Mouse (Mus musculus) thymus, adult 2 months (tissue): ENCODE data around the gene Raph1.

Source experiments
- CTCF ChIP-seq: fragments of 200-500 bp; IDR thresholded peaks from 2 replicates; pipeline ENCODE4 v1.5.1; 2012; ENCODE audit warnings: mild to moderate bottlenecking, control low read depth, low read length, moderate library complexity, borderline replicate concordance; ENCODE audit not compliant: control insufficient read depth, poor library complexity, insufficient read depth; ENCODE audit errors: extremely low read depth
- POLR2A ChIP-seq: fragments of 200-500 bp; IDR thresholded peaks from 2 replicates; pipeline ENCODE4 v1.6.1; 2012; ENCODE audit warnings: mild to moderate bottlenecking, low read length, control low read depth, moderate library complexity; ENCODE audit not compliant: control insufficient read depth, poor library complexity, insufficient read depth; ENCODE audit errors: extremely low read depth

GRCm38 (mm10) chr1:60593101-60593500 lies 26.2 kb upstream of the Raph1 start:
- TF ChIP-seq CTCF (no peak), POLR2A (no peak)
